Mouse (Mus musculus) spleen, adult 2 months (tissue): ENCODE results near the gene Gm9857.

Experiments used
- CTCF ChIP-seq: fragments of 200-500 bp; IDR thresholded peaks from 2 replicates; pipeline ENCODE4 v1.5.1; 2011; ENCODE audit warnings: mild to moderate bottlenecking, inconsistent platforms; ENCODE audit not compliant: insufficient read depth, insufficient read length, insufficient replicate concordance; ENCODE audit errors: extremely low read depth
- POLR2A ChIP-seq: fragments of 200-500 bp; IDR thresholded peaks from 2 replicates; pipeline ENCODE4 v1.6.1; 2011; ENCODE audit warnings: low read depth, low read length, inconsistent platforms

GRCm38 (mm10) chr3:108966051-108966450 lies 25.8 kb upstream of the Gm9857 start:
- TF ChIP-seq POLR2A (no peak), CTCF (no peak)
